Mouse (Mus musculus): ENCODE results near the gene Cfc1. TPM values are rescaled to one million over a fixed set of nuclear protein-coding genes. Genes with fewer than 3 reads are reported as not detected.

Gene Cfc1
- total and polyA plus RNA-seq, 3 experiments = not detected

- H3K9me3 ChIP-seq (replicated peaks; ENCODE audit: insufficient read depth, low read length) = no peaks in the 10 kb centered on the region
- no peak overlapping the region for H3K4me3 ChIP-seq (ENCODE audit: control insufficient read depth in 1 of 2, insufficient read depth in 1 of 2, low read depth in 2 of 2, low read length in 2 of 2)
- H3K79me2 ChIP-seq (ENCODE audit: control insufficient read depth, insufficient read depth, low read length, poor library complexity) = no peaks in the 10 kb centered on the region
- H3K27me3 ChIP-seq (ENCODE audit: control insufficient read depth in 1 of 2, insufficient read depth in 2 of 2, low read length in 2 of 2) = peaks cover 0 to 2% of the 10 kb centered on the region in 2 experiments; a peak in 2 of 4 replicates
- DNase-seq (ENCODE audit: low read depth, low spot score) = peak; percentile 68
- no peak overlapping the region for H3K9ac ChIP-seq (ENCODE audit: control insufficient read depth, low read depth, low read length, poor library complexity, severe bottlenecking)
- TF ChIP-seq TCF12 (IDR thresholded peaks at IDR 0.05; ENCODE audit: low read depth, low read length) (peak; percentile 38; the same call in 1 of the 2 replicates), ETS1 (IDR thresholded peaks at IDR 0.05; ENCODE audit: low read depth, low read length) (peak; percentile 73), ZNF384 (IDR thresholded peaks at IDR 0.05; ENCODE audit: low read depth, low read length) (peak; percentile 43; the same call in 1 of the 2 replicates), SIN3A (IDR thresholded peaks at IDR 0.05; ENCODE audit: low read length) (peak; percentile 25; the same call in 1 of the 2 replicates), HCFC1 (IDR thresholded peaks at IDR 0.05; ENCODE audit: low read depth, low read length) (0 out of 2 replicates have a peak, but pooled peaks have one; percentile 14), EP300 (IDR thresholded peaks at IDR 0.05; ENCODE audit: low read depth in 1 of 2, low read length in 2 of 2) (peak; percentile 58 to 71), CHD2 (IDR thresholded peaks at IDR 0.05; ENCODE audit: low read length) (no peak), RCOR1 (IDR thresholded peaks at IDR 0.05; ENCODE audit: low read depth, low read length) (peak; percentile 50; the same call in 1 of the 2 replicates), RAD21 (IDR thresholded peaks at IDR 0.05; ENCODE audit: low read depth, low read length) (no peak), GATA1 (IDR thresholded peaks at IDR 0.05; ENCODE audit: low read depth, low read length) (peak; percentile 47), MXI1 (IDR thresholded peaks at IDR 0.05; ENCODE audit: low read depth, low read length) (0 out of 2 replicates have a peak, but pooled peaks have one; percentile 29)
- H3K4me1 ChIP-seq (ENCODE audit: control insufficient read depth in 1 of 2, insufficient read depth in 2 of 2, low read length in 2 of 2) = peaks cover 0 to 15% of the 10 kb centered on the region in 2 experiments; a peak in 3 of 4 replicates
- H3K36me3 ChIP-seq (ENCODE audit: control insufficient read depth in 1 of 2, insufficient read depth in 2 of 2, low read length in 2 of 2) = no peaks in the 10 kb centered on the region
- H3K27ac ChIP-seq (ENCODE audit: control insufficient read depth, low read depth, low read length) = no peak overlapping the region
Measured at GRCm38 (mm10) chr1:34505970-34506551, 29.4 kb upstream of the Cfc1 start.

DNA sequence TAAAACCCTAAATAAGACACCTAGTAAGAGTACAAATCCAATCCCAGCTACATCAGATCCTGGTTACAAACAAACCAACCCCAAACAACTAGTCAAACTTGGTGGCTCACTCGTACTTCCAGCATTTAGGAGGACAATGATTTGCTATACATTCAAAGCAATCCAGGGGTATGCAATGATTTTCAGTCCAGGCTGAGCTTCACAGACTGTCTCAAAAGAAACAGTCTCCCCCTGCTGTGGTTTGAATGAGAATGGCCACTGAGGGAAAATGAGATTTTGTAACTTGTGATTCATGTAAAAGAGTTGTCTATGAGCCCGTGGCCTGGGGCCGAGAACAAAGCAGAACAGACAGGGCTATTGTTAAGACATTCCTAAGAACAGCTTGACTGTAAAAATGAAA, 27.5 kb upstream of the Cfc1 start:
- no peaks in the 10 kb centered on the region; a peak in 1 of 4 replicates for H3K27me3 ChIP-seq (ENCODE audit: control insufficient read depth in 1 of 2, insufficient read depth in 2 of 2, low read length in 2 of 2)
- DNase-seq (ENCODE audit: low read depth, low spot score) = no peak
- TF ChIP-seq MAZ (IDR thresholded peaks at IDR 0.05; ENCODE audit: low read depth, low read length) (no peak), RCOR1 (IDR thresholded peaks at IDR 0.05; ENCODE audit: low read depth, low read length) (no peak), CHD1 (IDR thresholded peaks at IDR 0.05; ENCODE audit: low read depth, low read length) (no peak), UBTF (IDR thresholded peaks at IDR 0.05; ENCODE audit: borderline replicate concordance, insufficient read depth, low read depth, low read length) (no peak), MYC (IDR thresholded peaks at IDR 0.05; ENCODE audit: low read depth, low read length) (no peak), GABPA (IDR thresholded peaks at IDR 0.05; ENCODE audit: low read depth, low read length) (no peak), ZC3H11A (IDR thresholded peaks at IDR 0.05; ENCODE audit: low read depth, low read length) (no peak), NRF1 (IDR thresholded peaks at IDR 0.05; ENCODE audit: insufficient read depth, low read depth, low read length, poor library complexity, severe bottlenecking) (no peak), HCFC1 (IDR thresholded peaks at IDR 0.05; ENCODE audit: low read depth, low read length) (no peak), TCF12 (IDR thresholded peaks at IDR 0.05; ENCODE audit: low read depth, low read length) (no peak), MXI1 (IDR thresholded peaks at IDR 0.05; ENCODE audit: low read depth, low read length) (no peak), KAT2A (conservative IDR thresholded peaks at IDR 0.05; ENCODE audit: low read depth, low read length) (no peak), MEF2A (IDR thresholded peaks at IDR 0.05; ENCODE audit: extremely low read depth, insufficient replicate concordance, low read depth, low read length, poor library complexity, severe bottlenecking) (no peak), ZMIZ1 (IDR thresholded peaks at IDR 0.05; ENCODE audit: low read depth, low read length) (no peak), EP300 (IDR thresholded peaks at IDR 0.05; ENCODE audit: low read depth in 1 of 2, low read length in 2 of 2) (no peak), NELFE (IDR thresholded peaks at IDR 0.05; ENCODE audit: low read depth, low read length) (no peak), POLR2AphosphoS2 (IDR thresholded peaks at IDR 0.05; ENCODE audit: low read length) (no peak), ZNF384 (IDR thresholded peaks at IDR 0.05; ENCODE audit: low read depth, low read length) (no peak)
- no peaks in the 10 kb centered on the region for H3K9me3 ChIP-seq (replicated peaks; ENCODE audit: insufficient read depth, low read length)
- H3K4me1 ChIP-seq (ENCODE audit: control insufficient read depth in 1 of 2, insufficient read depth in 2 of 2, low read length in 2 of 2) = peaks cover 0 to 15% of the 10 kb centered on the region in 2 experiments; a peak in 3 of 4 replicates
- no peaks in the 10 kb centered on the region for H3K79me2 ChIP-seq (ENCODE audit: control insufficient read depth, insufficient read depth, low read length, poor library complexity)
- no peak overlapping the region for H3K27ac ChIP-seq (ENCODE audit: control insufficient read depth, low read depth, low read length)
- H3K9ac ChIP-seq (ENCODE audit: control insufficient read depth, low read depth, low read length, poor library complexity, severe bottlenecking) = no peak overlapping the region
- H3K36me3 ChIP-seq (ENCODE audit: control insufficient read depth in 1 of 2, insufficient read depth in 2 of 2, low read length in 2 of 2) = no peaks in the 10 kb centered on the region
- H3K4me3 ChIP-seq (ENCODE audit: control insufficient read depth in 1 of 2, insufficient read depth in 1 of 2, low read depth in 2 of 2, low read length in 2 of 2) = no peak overlapping the region
